Mouse (Mus musculus): ENCODE measurements around the gene Npas2. TPM values are rescaled to one million over a fixed set of nuclear protein-coding genes. Genes with fewer than 3 reads are reported as not detected.

Npas2 gene
- total and polyA plus RNA-seq, 3 experiments, result 0.05 TPM; not detected in 2

- H3K36me3 ChIP-seq (replicated peaks), result peaks cover 47% of the 10 kb centered on the region
- ATAC-seq (ENCODE audit: extremely low read depth, insufficient number of reproducible peaks, low FRiP score, poor library complexity, severe bottlenecking) (peak; percentile 98), DNase-seq (ENCODE audit: low spot score) (peak; percentile 84)
- peaks cover 24% of the 10 kb centered on the region for H3K27me3 ChIP-seq (ENCODE audit: insufficient read depth, low read length)
- TF ChIP-seq GATA2 (IDR thresholded peaks at IDR 0.05; ENCODE audit: borderline replicate concordance, low read depth, low read length) (no peak), GATA1 (IDR thresholded peaks at IDR 0.05; ENCODE audit: borderline replicate concordance, low read length) (no peak), TAL1 (conservative IDR thresholded peaks at IDR 0.05; ENCODE audit: low read depth, low read length) (no peak), POLR2AphosphoS5 (IDR thresholded peaks at IDR 0.05; ENCODE audit: insufficient replicate concordance, low read depth, low read length) (no peak), CTCF (IDR thresholded peaks at IDR 0.05; ENCODE audit: low read depth, low read length) (no peak)
- peaks cover 45% of the 10 kb centered on the region for H3K4me1 ChIP-seq (ENCODE audit: insufficient read depth, low read depth, low read length)
- H3K9me3 ChIP-seq (replicated peaks), result no peaks in the 10 kb centered on the region
- peak within 1 kb of the TSS; percentile 86 for H3K4me3 ChIP-seq (ENCODE audit: low read depth, low read length)
These were observed 174.2 kb downstream of the Npas2 start, which contains the start of gene Rpl31 for GRCm38 (mm10) chr1:39367601-39368266. Gene Rpl31 (plus strand): TSS chr1:39367842.

- TF ChIP-seq TAL1 (conservative IDR thresholded peaks at IDR 0.05; ENCODE audit: low read depth, low read length), result no peak
- TF ChIP-seq CTCF (IDR thresholded peaks at IDR 0.05; ENCODE audit: low read depth, low read length), result no peak
- no peak for TF ChIP-seq GATA2 (IDR thresholded peaks at IDR 0.05; ENCODE audit: borderline replicate concordance, low read depth, low read length)
- TF ChIP-seq POLR2AphosphoS5 (IDR thresholded peaks at IDR 0.05; ENCODE audit: insufficient replicate concordance, low read depth, low read length), result no peak
- TF ChIP-seq GATA1 (IDR thresholded peaks at IDR 0.05; ENCODE audit: borderline replicate concordance, low read length), result no peak
- Histone ChIP-seq H3K27me3 (ENCODE audit: insufficient read depth, low read length) (peaks cover 21% of the 10 kb centered on the region), H3K9me3 (replicated peaks) (no peaks in the 10 kb centered on the region), H3K36me3 (replicated peaks) (peaks cover 53% of the 10 kb centered on the region), H3K4me3 (ENCODE audit: low read depth, low read length) (peak overlapping the region; percentile 86), H3K4me1 (ENCODE audit: insufficient read depth, low read depth, low read length) (peaks cover 42% of the 10 kb centered on the region)
- DNase-seq (ENCODE audit: low spot score) (no peak), ATAC-seq (ENCODE audit: extremely low read depth, insufficient number of reproducible peaks, low FRiP score, poor library complexity, severe bottlenecking) (no peak)
These were observed 174.8 kb downstream of the Npas2 start for GRCm38 (mm10) chr1:39368267-39368841.

GRCm38 (mm10) chr1:39370431-39370830, 176.9 kb downstream of the Npas2 start:
- ATAC-seq (ENCODE audit: extremely low read depth, insufficient number of reproducible peaks, low FRiP score, poor library complexity, severe bottlenecking), result no peak
- peaks cover 74% of the 10 kb centered on the region for H3K36me3 ChIP-seq (replicated peaks)
- no peak for DNase-seq (ENCODE audit: low spot score)
- H3K4me1 ChIP-seq (ENCODE audit: insufficient read depth, low read depth, low read length), result peaks cover 41% of the 10 kb centered on the region
- H3K4me3 ChIP-seq (ENCODE audit: low read depth, low read length), result peak overlapping the region; percentile 86
- H3K9me3 ChIP-seq (replicated peaks), result no peaks in the 10 kb centered on the region
- TF ChIP-seq TAL1 (conservative IDR thresholded peaks at IDR 0.05; ENCODE audit: low read depth, low read length) (no peak), GATA1 (IDR thresholded peaks at IDR 0.05; ENCODE audit: borderline replicate concordance, low read length) (no peak), CTCF (IDR thresholded peaks at IDR 0.05; ENCODE audit: low read depth, low read length) (no peak), POLR2AphosphoS5 (IDR thresholded peaks at IDR 0.05; ENCODE audit: insufficient replicate concordance, low read depth, low read length) (no peak), GATA2 (IDR thresholded peaks at IDR 0.05; ENCODE audit: borderline replicate concordance, low read depth, low read length) (no peak)
- peaks cover 8% of the 10 kb centered on the region; the same call in 1 of the 2 replicates for H3K27me3 ChIP-seq (ENCODE audit: insufficient read depth, low read length)

- peaks cover 33% of the 10 kb centered on the region for H3K4me1 ChIP-seq (ENCODE audit: insufficient read depth, low read depth, low read length)
- no peak for DNase-seq (ENCODE audit: low spot score)
- H3K27me3 ChIP-seq (ENCODE audit: insufficient read depth, low read length), result no peaks in the 10 kb centered on the region
- no peaks in the 10 kb centered on the region for H3K9me3 ChIP-seq (replicated peaks)
- ATAC-seq (ENCODE audit: extremely low read depth, insufficient number of reproducible peaks, low FRiP score, poor library complexity, severe bottlenecking), result no peak
- TF ChIP-seq GATA2 (IDR thresholded peaks at IDR 0.05; ENCODE audit: borderline replicate concordance, low read depth, low read length), result no peak
- TF ChIP-seq TAL1 (conservative IDR thresholded peaks at IDR 0.05; ENCODE audit: low read depth, low read length), result no peak
- TF ChIP-seq POLR2AphosphoS5 (IDR thresholded peaks at IDR 0.05; ENCODE audit: insufficient replicate concordance, low read depth, low read length), result no peak
- TF ChIP-seq GATA1 (IDR thresholded peaks at IDR 0.05; ENCODE audit: borderline replicate concordance, low read length), result no peak
- no peak for TF ChIP-seq CTCF (IDR thresholded peaks at IDR 0.05; ENCODE audit: low read depth, low read length)
- peaks cover 89% of the 10 kb centered on the region for H3K36me3 ChIP-seq (replicated peaks)
- no peak overlapping the region; the same call in 1 of the 2 replicates for H3K4me3 ChIP-seq (ENCODE audit: low read depth, low read length)
These were observed 178.8 kb downstream of the Npas2 start for GRCm38 (mm10) chr1:39372220-39372843.

- Histone ChIP-seq H3K36me3 (replicated peaks) (peaks cover 95% of the 10 kb centered on the region), H3K4me1 (ENCODE audit: insufficient read depth, low read depth, low read length) (peaks cover 33% of the 10 kb centered on the region), H3K4me3 (ENCODE audit: low read depth, low read length) (no peak overlapping the region), H3K9me3 (replicated peaks) (no peaks in the 10 kb centered on the region), H3K27me3 (ENCODE audit: insufficient read depth, low read length) (no peaks in the 10 kb centered on the region)
- ATAC-seq (ENCODE audit: extremely low read depth, insufficient number of reproducible peaks, low FRiP score, poor library complexity, severe bottlenecking) (no peak), DNase-seq (ENCODE audit: low spot score) (no peak)
- TF ChIP-seq CTCF (IDR thresholded peaks at IDR 0.05; ENCODE audit: low read depth, low read length) (no peak), TAL1 (conservative IDR thresholded peaks at IDR 0.05; ENCODE audit: low read depth, low read length) (no peak), POLR2AphosphoS5 (IDR thresholded peaks at IDR 0.05; ENCODE audit: insufficient replicate concordance, low read depth, low read length) (peak; percentile 91; the same call in 1 of the 2 replicates), GATA2 (IDR thresholded peaks at IDR 0.05; ENCODE audit: borderline replicate concordance, low read depth, low read length) (no peak), GATA1 (IDR thresholded peaks at IDR 0.05; ENCODE audit: borderline replicate concordance, low read length) (no peak)
These were observed 179.8 kb downstream of the Npas2 start for GRCm38 (mm10) chr1:39373378-39373777.

Data from G1E (cell line).